Mouse (Mus musculus): ENCODE results near the gene Gda. TPM values are rescaled to one million over a fixed set of nuclear protein-coding genes. Genes with fewer than 3 reads are reported as not detected.

Gene Gda
- total RNA-seq, 2 experiments from 2014 or later, result 78.0 to 106 TPM

GRCm38 (mm10) chr19:21461221-21461960 is 11.9 kb downstream of the Gda start:
- ATAC-seq (replicated peaks; ENCODE audit: low FRiP score, poor library complexity, severe bottlenecking), result no peak

GRCm38 (mm10) chr19:21457461-21457860 is 15.8 kb downstream of the Gda start:
- ATAC-seq (replicated peaks; ENCODE audit: low FRiP score, poor library complexity, severe bottlenecking), result no peak

GRCm38 (mm10) chr19:21441787-21442186 is 31.5 kb downstream of the Gda start:
- ATAC-seq (replicated peaks; ENCODE audit: low FRiP score, poor library complexity, severe bottlenecking), result peak; percentile 4; the same call in 1 of the 2 replicates

GRCm38 (mm10) chr19:21440841-21441240 is 32.4 kb downstream of the Gda start:
- no peak for ATAC-seq (replicated peaks; ENCODE audit: low FRiP score, poor library complexity, severe bottlenecking)

GRCm38 (mm10) chr19:21439141-21439737 is 34.0 kb downstream of the Gda start:
- peak; percentile 45 for ATAC-seq (replicated peaks; ENCODE audit: low FRiP score, poor library complexity, severe bottlenecking)

GRCm38 (mm10) chr19:21436566-21436965 is 36.7 kb downstream of the Gda start:
- peak; percentile 76 for ATAC-seq (replicated peaks; ENCODE audit: low FRiP score, poor library complexity, severe bottlenecking)

GRCm38 (mm10) chr19:21433348-21433747 is 39.9 kb downstream of the Gda start:
- ATAC-seq (replicated peaks; ENCODE audit: low FRiP score, poor library complexity, severe bottlenecking), result no peak

- peak; percentile 35; the same call in 1 of the 2 replicates for ATAC-seq (replicated peaks; ENCODE audit: low FRiP score, poor library complexity, severe bottlenecking)
These were observed 40.4 kb downstream of the Gda start for GRCm38 (mm10) chr19:21432879-21433278.

GRCm38 (mm10) chr19:21432286-21432685 is 41.0 kb downstream of the Gda start:
- ATAC-seq (replicated peaks; ENCODE audit: low FRiP score, poor library complexity, severe bottlenecking), result peak; percentile 78

GRCm38 (mm10) chr19:21425391-21425790 is 47.9 kb downstream of the Gda start:
- no peak for ATAC-seq (replicated peaks; ENCODE audit: low FRiP score, poor library complexity, severe bottlenecking)

- peak; percentile 55 for ATAC-seq (replicated peaks; ENCODE audit: low FRiP score, poor library complexity, severe bottlenecking)
These were observed 49.5 kb downstream of the Gda start for GRCm38 (mm10) chr19:21423731-21424130.

GRCm38 (mm10) chr19:21418418-21418817 is 54.8 kb downstream of the Gda start:
- ATAC-seq (replicated peaks; ENCODE audit: low FRiP score, poor library complexity, severe bottlenecking), result no peak

GRCm38 (mm10) chr19:21415377-21415776 is 57.9 kb downstream of the Gda start:
- ATAC-seq (replicated peaks; ENCODE audit: low FRiP score, poor library complexity, severe bottlenecking), result no peak

- peak; percentile 83 for ATAC-seq (replicated peaks; ENCODE audit: low FRiP score, poor library complexity, severe bottlenecking)
These were observed 64.1 kb downstream of the Gda start for GRCm38 (mm10) chr19:21409178-21409577.

GRCm38 (mm10) chr19:21407363-21407762 is 65.9 kb downstream of the Gda start:
- peak; percentile 91 for ATAC-seq (replicated peaks; ENCODE audit: low FRiP score, poor library complexity, severe bottlenecking)

GRCm38 (mm10) chr19:21397994-21398393 is 75.3 kb downstream of the Gda start:
- ATAC-seq (replicated peaks; ENCODE audit: low FRiP score, poor library complexity, severe bottlenecking), result no peak

- ATAC-seq (replicated peaks; ENCODE audit: low FRiP score, poor library complexity, severe bottlenecking), result no peak
These were observed 76.9 kb downstream of the Gda start for GRCm38 (mm10) chr19:21396364-21396763.

- ATAC-seq (replicated peaks; ENCODE audit: low FRiP score, poor library complexity, severe bottlenecking), result peak; percentile 88
These were observed 82.3 kb downstream of the Gda start for GRCm38 (mm10) chr19:21390904-21391303.

GRCm38 (mm10) chr19:21386842-21387241 is 86.4 kb downstream of the Gda start:
- ATAC-seq (replicated peaks; ENCODE audit: low FRiP score, poor library complexity, severe bottlenecking), result no peak

- no peak for ATAC-seq (replicated peaks; ENCODE audit: low FRiP score, poor library complexity, severe bottlenecking)
These were observed 89.0 kb downstream of the Gda start for GRCm38 (mm10) chr19:21384231-21384630.

GRCm38 (mm10) chr19:21383491-21384226 is 89.6 kb downstream of the Gda start:
- ATAC-seq (replicated peaks; ENCODE audit: low FRiP score, poor library complexity, severe bottlenecking), result no peak

Measured in erythroid progenitor cell, adult 5-6 weeks (primary cell).